Mouse (Mus musculus) G1E-ER4 (cell line): ENCODE data around the gene Frmpd4. TPM values are rescaled to one million over a fixed set of nuclear protein-coding genes. Genes with fewer than 3 reads are reported as not detected.

Experiments
- GATA1 ChIP-seq: IDR thresholded peaks from one replicate; pipeline ENCODE4 v1.8.0; 2012; ENCODE audit warnings: low read length, inconsistent platforms
- polyA plus RNA-seq: library from polyadenylated mRNA; stranded (reverse); fragments of >175 nt; gene quantifications from 2 replicates; pipeline ENCODE4 v1.2.3, GENCODE M21; 2012

Frmpd4 gene
- polyA plus RNA-seq, 1 experiment = not detected

DNA sequence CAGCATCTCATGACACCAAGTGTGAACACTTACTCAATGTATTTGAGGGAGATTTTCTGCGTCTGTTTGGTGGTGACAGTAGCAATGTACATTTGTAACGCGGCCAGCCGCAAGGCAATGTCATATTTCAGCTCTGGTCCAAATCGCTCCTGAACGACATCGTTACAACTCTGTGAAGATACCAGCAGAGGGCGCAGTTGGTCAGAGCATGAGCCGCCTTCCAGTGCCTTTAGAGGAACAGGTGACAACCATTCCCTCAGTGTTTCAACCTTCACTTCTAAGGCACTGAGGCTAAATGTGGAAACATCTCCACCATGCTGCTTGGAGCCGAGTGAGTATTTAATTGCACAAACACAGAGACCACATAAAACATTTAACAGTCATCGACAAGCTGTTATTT lies 1079.3 kb downstream of the Frmpd4 start:
- no peak for TF ChIP-seq GATA1

GRCm38 (mm10) chrX:167492265-167492664 lies 1084.8 kb downstream of the Frmpd4 start:
- TF ChIP-seq GATA1 = no peak

DNA sequence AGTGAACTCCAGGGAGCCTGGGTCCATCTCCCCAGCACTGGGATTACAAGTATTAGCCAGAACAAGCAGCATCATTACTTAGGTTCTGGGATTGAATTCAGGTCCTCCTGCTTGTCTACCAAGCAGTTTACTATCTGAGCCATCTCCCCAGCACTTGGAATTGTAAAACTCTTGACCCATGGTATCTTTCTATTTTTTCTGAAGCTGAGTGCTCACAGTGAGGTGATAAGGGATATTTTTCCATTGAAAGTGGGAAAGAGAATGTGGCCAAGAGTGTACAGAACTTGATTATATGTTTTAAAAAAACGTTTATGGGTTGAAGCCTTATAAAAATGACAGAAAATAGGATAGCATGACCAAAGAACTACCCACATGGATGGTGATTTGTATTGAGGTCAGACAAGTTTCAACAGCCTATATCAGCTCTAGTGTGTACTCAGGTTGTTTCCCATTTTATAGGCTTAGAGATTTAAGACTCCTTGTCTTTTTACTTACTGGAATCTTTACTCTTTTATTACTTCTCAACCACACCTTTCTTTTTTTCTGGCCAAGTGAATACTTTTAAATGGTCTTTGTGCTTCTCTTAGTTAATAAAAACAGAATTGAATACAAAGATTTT lies 1085.3 kb downstream of the Frmpd4 start:
- no peak for TF ChIP-seq GATA1

DNA sequence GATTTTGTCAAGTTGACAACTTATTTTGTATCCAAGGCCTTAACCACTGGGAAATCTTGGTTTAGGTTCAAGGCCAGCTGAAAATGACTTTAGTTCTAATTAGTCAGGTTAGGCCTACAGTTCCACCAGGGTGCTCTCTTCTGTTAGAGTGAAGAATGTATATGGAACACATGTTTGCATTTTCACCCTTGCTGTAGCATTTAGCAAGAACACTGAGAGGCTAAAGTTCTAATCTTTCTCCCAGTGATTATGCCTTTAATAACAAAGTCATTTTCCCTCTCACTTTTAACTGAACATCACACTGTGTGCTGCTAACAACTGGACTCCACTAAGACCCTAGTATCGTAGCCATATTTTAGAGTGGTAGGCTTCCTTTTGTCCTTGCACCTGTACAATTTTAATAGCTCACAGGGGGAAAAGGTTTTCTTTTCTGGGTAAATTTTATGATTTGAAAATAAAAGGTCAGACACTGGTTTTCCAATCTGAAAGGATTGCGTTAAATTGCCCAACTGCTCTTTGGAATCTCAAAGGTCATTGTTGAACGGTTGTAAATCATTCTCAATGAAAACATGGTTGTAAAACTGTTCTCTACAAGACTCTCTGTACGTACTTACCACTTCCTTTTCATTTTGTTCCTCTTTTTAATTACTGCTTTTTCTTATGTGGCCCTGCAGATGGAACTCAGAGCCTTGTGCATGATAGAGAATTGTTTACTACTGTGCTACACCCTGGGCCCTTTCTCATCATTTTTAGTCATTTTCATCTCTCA lies 1093.4 kb downstream of the Frmpd4 start:
- no peak for TF ChIP-seq GATA1

GRCm38 (mm10) chrX:167477636-167478035 lies 1099.4 kb downstream of the Frmpd4 start:
- no peak for TF ChIP-seq GATA1

DNA sequence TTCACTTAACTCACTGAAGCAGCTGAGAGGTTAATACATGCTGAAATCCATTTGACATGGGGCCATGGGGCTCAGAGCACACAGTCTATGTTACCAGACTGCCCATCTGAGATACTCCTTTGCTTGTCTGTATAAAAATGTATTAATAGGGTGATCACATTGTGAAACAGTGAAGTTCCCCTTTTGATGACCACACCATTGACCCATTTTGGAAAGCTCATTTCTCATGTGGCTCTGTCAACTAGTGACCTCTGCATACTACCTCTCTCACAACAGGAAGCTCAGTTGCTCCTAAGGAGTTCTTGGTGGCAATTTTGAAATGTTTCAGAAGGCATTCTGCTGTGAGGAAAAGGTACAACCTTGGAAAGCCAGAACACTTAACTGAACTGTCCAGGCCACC lies 1142.1 kb downstream of the Frmpd4 start:
- no peak for TF ChIP-seq GATA1

- TF ChIP-seq GATA1 = no peak
These were observed 1143.1 kb downstream of the Frmpd4 start for GRCm38 (mm10) chrX:167433950-167434349.

Other genes with a start within 250 kb of the Frmpd4 start
- gene Msl3, start 96.7 kb upstream of the Frmpd4 start, polyA plus RNA-seq = 7.8 and 20.2 TPM in 2 replicates
- gene Arhgap6, start 217.9 kb upstream of the Frmpd4 start, polyA plus RNA-seq = 15.9 and 19.5 TPM in 2 replicates